Mouse (Mus musculus): ENCODE results near the gene Sertad2.
A peak's percentile ranks its signal among the peaks of the same experiment; 100 is the strongest.

Gene Sertad2

DNA sequence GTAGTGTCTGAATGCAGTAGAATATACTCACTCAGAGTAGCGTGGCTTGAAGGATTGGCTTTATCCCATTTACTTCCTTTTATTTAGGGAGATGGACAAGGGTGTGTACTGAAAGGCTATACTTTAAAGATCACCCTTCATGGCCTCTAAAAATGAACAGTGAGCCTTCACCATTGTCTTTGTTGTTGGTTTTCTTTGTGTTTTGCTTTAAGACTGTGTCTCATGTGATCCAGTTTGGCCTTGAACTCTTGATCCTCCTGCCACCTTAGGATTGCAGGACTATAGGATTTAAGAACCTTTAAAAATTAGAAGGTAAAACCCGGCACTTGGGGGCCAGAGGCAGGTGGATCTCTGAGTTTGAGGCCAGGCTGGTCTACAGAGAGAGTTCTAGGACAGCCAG is 6.4 kb downstream of the Sertad2 start:
- no peak for DNase-seq

DNA sequence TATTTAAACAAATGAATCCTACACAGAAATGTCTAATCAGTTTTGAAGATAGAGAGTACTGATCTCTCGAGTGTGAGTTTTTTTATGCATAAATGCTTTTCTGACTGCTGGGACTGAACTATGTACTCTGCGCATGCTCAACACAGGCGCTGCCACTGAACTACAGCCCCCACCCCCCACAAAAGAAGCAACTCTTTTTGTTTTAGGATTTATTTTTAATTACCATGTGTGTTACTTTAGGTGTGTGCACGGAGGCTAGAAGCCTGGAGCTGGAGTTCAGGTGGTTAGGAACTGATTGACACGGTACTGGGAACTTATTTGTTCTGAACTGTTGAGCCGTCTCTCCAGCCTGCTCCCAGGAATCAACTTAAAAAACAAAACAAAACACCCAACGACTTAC is 7.1 kb downstream of the Sertad2 start:
- DNase-seq = no peak

DNA sequence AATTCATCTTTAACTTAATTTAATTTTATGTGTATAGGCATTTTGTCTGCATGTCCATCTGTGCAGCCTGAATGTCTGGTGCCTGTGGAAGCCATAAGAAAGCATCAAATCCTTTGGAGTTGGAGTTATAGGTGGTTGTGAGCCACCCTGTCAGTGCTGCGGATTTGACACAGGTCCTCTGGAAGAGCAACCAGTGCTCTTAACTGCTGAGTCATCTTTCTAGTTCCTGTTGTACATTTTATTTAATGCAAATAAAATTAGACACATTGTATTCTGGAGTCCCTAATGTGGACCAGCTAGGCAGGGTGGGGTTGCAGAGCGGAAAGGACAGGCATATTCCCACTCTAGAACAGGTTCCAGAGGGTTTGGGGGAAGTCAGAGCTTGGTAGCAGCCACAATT is 9.0 kb downstream of the Sertad2 start:
- DNase-seq = no peak

DNA sequence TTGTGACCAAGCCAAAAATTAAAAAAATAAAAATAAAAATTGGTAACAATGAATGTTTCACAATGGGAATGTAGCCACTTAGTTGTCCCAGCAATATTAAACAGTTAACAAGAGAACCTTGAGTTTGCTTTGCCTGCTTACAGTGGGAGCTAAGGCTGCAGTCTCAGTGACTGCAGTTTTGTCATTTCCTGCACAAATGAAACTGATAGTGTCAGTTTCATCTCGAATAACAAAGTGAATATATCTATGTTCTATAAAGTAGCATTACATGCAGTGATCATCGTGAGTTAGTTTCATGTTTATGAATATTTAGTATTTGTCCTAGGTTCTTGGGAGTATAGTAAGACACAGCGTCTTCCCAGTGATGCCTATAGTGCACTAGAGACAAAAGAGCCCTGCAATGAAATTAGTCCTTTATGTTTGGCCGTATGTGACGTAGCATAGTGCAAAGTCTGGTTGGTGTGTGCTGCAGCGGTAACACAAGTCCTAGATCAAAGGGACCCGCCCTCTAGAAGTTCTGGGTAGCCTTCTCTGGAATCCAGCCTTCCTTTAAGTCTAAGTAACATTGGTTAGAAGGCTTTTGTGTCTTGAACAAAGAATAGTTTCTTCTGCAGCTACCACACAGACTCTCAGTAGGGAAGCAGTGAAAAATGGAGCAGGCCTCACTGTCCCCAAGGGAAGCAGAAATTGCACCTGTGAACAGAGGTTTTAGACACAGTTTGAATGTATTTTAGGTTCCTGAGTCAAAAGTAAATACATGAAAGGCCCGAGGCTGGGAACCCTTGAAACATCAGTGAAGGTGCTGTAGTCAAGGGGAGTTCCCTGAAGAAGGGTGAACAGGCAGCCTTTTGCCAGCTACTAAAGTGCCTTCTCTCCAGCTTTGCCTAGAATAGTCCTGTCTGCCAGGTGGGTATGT is 10.0 kb downstream of the Sertad2 start:
- no peak for DNase-seq

DNA sequence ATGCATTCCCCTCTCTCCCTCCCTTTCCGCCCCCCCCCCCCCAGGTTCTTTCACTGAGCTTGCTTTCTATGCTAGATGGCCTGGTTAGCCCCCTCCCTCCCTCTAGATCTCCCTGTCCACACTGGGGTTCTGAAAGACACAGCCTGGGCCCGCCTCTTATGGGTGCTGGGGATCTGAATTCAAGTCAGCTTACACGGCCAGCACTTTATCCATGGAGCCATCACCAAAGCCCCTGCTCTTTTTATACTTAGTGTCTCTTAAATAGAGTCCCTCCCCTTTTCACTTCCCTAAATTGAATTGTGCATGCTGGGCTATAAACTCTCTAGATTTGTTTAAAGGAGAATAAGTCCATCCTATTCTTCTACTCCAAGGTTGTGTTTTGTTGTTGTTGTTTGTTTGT is 12.6 kb downstream of the Sertad2 start:
- no peak for DNase-seq

DNA sequence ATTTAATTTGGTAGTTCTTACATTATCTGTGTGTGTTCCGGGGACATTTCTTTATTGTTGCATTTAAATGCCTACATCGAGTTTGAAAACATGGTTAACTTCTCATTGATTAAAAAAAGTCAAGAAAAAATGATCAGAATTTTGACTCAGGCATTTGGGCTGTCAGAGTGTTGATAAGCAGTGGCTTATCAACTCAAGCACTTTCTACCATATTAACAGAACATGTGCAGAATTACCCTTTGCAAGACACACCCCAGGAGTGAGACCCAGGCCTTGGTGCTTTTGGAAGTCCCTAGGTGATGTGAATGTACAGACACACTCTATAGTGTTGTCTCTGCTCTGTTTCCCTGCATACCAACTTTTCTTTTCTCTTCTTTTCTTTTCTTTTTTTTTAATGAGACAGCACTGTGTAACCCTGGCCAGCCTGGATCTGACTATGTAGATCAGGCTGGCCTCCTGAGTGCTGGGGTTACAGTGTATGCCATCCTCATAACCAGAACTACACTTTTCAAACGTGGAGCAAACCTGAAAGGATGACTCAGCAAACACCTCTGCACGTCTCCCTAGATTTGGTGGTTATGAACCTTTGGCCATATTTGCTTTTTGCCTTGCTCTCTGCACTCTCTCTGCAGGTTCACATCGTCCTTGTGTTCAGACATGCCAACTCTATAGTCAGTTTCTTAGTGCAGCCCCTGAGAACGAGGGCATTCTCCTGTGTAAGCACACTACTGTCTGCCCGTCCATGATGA is 13.3 kb downstream of the Sertad2 start:
- DNase-seq = no peak

DNA sequence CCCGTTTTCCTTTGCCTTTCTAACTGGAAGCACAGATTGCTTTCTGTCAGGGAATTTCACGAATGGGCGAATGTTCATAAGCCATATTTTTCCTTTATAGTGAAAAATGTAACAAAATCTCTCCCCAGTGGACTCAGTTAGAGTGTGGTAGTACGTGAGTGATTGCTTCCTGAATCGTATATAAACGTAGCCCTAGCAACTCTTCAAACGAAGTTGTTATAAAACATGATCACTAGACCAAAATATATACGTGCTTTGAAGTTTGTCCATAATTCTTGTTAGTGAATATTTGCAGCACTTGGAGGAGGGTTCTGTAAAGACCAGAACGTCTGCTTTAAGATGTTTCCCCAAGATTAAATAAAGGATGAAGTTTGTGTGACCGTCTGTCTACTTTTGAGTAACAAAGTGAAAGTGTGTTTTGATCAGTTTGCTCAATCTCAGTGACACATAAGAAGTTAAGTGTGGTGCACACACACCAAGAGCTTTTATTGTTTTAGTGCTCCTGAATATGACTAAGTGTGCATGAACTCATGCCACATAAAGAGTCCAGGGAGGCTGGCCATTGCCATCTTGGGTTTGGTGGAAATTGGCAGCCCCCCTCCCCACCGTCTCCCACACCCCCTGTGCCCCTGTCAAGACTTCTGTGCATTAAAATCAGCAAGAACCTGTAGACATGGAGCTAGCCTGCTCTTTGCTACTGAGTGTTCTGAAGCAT is 16.3 kb downstream of the Sertad2 start:
- DNase-seq = no peak

DNA sequence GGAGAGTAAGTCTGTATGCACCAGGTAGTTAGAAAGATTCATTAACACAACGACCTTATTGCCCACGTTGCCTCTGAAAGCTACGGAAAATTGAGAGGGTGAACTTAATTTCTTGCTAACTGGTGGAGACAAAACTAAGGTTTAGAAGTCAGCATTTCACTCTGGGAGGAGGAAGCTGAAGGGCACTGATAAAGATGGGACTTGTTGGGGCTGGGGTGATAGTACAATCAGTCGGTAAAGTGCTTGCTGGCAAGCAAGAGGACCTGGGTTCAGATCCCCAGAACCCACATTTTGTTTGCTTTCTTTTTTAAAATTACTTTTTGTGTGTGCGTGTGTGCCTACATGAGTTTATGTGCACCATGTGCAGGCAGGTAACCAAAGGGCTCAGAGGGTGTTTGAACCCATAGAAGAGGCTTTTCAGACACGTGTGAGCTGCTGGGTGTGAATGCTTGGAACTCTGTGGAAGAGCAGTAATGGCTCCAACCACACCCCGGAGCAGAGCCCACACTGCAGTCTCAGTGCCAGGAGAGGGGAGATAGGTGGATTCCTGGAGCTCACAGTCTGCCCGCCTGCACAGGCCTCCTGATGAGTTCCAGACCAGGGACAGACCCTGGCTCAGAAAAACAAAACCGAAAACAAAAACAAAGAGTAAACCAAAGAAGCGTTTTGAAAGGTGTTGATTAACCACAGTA is 17.0 kb downstream of the Sertad2 start:
- DNase-seq = no peak

DNA sequence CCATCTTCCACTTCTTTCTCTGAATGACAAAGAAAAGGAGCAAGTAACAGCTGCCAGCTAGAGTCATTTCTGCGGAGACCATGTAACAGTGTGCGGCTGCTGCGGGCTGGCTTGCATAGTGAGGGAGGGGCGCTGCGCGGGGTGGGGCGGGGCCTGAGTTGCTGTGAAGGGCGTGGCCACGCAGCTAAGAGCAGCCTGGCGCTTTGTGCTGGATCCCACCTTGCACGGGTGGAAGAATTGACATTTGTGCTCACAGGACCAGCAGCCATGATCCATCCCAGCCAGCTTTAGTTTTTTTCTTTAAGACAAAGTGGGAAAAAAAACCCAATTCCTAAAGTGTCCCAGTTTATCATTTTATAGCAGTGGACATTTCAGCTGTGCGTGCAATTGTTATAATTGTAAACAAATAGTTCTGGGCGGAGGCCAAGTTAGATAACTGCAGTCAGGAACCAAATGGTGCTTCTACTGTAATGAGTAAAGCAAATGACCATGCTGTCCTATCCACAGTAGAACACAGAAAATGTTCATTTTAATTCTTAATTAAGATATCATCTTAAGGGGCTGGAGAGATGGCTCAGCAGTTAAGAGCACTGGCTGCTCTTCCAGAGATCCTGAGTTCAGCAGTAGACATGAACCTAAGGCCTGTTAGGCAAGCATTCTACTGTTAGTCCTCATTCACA is 18.4 kb downstream of the Sertad2 start:
- peak; percentile 17 for DNase-seq

DNA sequence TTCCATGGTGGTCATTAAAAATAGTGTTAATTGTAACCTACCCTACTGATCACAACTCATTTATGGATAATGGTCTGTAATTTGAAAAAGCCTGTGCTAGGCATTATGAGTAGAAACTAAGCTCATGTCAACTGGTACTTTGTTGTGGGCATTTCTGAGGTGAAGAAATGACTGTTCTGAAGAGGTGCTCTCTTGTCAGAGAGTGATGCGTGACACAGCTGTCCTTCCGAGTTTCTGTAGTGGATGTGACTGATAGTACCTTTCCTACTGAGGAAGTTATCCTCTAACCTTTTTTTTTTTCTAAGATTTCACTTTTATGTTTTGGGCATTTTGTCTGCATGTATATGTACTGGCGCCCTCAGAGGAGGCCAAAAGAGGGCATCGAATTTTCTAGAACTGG is 22.0 kb downstream of the Sertad2 start:
- no peak for DNase-seq

DNA sequence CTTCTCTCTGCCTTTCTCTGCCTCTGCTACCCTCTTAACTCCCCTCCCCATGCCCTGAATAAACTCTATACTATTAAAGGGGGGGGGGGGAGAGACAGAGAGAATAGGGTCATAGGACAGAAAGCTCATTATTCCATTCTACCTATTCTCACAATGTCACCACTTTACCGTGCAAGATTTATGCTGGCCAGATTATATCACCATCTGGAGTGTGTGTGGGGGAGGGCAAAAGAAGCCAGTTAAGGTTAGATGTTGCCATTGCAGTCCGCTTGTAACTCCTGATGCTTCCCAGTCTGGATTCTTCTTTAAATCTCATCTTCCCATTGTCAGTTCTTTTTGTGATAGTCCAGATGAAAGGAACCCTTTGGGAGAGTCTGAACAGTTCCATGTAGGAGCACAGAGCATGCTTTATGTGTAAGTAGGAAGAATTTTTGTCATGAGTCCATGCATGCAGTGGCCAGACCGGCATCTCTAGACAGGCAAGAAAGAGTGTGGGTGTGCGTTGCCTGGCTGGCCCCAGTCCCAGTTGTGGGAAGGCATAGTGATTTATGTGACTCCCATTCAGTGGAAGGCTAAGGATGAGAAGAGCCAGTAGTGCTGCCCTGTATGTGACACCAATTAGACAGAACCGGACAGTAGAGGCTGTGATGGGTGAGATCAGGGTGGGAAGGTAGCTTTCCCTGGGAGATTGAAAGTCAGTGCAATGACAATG is 28.8 kb downstream of the Sertad2 start:
- DNase-seq = peak; percentile 79

DNA sequence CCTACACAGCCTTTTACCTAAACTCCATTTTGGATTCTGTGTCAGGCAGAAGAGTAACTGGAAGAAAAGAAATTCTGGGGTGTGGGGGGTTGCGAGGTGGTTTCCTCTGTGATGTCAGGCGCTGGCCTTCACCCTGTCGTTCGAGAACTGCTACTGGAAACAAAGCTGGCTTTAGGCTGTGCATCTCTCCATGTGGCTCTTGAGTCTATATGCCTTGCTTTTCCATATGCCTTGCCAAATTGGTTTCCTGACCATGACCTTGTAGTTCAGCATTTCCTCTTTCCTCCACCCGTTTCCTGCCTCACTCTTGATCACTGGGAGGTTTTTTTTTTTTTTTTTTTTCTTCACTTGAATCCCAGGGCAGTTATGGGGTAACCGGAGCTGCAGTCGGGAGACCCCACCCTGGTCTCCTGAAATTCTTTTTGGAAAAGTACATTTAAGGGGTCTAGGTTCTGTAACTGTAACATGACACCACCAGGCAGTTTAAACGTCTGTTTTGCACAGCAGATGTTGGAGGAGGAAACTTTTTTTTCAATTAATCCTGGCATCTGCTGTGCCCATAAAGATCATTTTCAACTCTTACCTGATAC is 33.1 kb downstream of the Sertad2 start:
- no peak for DNase-seq

DNA sequence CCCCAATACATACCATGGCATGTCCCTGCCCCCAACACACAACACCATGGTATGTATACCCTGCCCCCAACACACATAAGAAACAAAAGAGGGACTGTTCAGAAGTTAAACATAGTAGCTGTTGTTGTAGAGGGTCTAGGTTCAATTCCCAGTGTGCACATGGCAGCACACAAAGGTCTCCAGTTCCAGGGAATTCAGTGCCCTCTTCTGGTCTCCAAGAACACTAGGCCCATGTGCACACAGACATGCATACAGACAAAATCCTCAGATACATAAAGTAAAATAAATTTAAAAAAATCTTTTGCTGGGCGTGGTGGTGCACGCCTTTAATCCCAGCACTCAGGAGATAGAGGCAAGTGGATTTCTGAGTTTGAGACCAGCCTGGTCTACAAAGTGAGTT is 39.7 kb downstream of the Sertad2 start:
- DNase-seq = no peak

DNA sequence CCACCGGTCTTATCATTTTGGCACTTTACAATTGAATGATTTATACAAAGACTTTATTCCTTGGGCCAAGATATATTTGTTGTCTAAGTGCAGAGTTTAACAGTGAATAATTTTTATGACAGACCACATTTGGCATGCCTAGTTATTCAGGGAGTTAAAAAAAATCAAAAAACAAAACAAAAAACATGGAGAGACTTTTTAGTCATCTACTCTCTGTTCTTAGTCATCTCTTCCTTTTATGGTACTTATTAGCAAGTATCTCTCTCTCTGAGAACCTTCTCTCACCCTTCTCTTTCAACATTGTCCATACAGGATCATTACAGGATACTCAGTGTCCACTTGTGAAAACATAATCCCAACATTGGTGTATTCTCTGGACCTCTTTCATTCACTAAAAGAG is 42.2 kb downstream of the Sertad2 start:
- DNase-seq = no peak

DNA sequence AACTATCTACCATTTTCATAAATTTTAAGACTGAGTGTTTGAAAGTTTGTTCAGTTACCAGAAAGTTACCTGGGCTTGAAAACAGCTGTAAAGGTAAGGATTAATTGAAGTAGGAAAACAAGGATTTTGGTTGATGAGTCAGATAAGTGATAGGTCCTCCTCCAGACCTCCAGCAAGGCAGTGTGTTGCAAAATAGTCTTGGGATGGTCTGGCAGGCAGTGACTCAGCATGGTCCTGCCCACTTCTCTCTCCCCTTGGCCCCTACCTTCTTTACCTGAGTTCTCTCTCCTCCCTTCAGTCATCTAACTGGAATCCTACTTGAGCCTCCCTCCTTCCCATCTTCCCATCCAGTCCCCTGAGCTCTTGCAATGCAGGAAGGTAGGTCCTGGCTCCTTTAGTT is 43.1 kb downstream of the Sertad2 start:
- no peak for DNase-seq

DNA sequence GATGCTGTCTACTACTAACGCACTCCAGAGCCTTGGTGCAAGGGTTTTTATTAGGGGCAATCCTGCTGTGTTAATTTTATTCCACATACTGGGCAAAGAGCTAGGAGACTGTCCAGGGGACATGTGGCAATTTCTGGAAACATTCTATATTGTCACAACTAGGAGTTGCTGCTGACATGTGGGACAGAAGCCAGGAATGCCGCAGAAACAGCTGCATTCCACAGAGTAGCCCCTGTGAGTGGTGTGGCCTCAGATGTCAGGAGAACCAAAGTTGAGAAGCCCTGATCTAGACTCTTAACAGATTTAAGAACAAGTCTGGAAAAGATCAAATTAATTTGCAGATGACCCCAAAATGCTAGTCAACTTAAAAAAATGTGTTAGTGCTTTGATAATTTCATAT is 46.3 kb downstream of the Sertad2 start:
- no peak for DNase-seq

DNA sequence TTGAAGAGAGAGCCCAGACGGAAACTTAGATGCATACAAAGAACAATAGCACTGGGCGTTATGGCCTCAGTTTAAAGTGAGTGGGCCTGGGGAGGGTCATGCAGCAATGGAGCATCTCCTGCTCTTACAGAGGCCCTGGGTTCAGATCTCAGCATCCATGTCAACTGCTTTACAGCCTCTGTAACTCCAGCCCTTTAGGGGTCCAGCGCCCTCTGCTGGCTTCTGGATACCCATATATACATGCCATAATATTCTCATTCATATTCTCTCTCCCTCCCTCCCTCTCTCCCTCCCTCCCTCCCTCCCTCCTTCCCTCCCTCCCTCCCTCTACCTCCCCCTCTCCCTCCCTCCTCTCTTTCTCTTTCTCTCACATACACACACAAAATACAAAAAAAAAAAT is 49.0 kb downstream of the Sertad2 start:
- DNase-seq = no peak

DNA sequence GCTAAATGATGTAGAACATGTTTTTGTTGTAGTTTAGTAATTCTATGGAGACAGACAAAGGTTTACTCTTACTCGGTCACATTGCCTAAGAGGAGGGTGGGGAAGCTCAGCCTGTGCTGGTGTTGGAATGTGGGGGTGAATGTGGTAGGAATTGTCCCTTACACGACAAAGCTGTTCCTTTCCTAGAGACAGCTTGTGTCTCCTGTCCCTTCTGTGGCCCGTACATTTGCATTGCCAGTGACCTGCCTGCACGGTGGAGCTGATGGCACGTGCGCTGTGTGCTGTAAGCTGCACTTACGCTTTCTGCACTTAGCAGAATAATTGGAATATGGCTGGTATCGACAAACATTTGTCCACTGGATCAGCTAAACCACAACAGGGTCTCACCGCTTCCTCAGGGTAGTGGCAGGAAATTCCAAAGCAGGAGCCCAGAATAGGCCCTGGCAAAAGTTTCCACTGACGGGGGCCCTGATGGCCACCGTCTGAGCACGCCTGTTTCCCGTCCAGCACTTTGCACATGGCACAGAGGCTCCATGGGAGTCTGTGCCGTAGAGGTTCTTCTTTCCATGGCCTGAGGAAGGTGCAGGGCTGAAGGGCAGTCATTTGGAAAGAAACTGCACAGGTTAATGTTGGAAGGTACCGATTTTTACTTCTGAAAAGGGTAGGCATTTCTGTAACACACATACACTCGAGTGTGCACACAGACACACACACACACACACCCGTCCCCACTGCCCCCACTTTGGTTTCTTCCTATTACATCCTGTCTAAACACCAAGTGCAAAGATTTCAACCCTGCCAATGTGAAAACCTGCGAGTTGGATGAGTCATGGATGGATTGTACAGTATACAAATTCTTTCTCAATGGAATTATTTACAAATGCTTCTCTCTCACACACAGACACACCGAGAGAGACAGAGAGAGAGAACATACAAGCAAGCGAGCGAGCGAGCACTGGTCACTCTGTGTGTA is 51.5 kb downstream of the Sertad2 start:
- DNase-seq = no peak

DNA sequence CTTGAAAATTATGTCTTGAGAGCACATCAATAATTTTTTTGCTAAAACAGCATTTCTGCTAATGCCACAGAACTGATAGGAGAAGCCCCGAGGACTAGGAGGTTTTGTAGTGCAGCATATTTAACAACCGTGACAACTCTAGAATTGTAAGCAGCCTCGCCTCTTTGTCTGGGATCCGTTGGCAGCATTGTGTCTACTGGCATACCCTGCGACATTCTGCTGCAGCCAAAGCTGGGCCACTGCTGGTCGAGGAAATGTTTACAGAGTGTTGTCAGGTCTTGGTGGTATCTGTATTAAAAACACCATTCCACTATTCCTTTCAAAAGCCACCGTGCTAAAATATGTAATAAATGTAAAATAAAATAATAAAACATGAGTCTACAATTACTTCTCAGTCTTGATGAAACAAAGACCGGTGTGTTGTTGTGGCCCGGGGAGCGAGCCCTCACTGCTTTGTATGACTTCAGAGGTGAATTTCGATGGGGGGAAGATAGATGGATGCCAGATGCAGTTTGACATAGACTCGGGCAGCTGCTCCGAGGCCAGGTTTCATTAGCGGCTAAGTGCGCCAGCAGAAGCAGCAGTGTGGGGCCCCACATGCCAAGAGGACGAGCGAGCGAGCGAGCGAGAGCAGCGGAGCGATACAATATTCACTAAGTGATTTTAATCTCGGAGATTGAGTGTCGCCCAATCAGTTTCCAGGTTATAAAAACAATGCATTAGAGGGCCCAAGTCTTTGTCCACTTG is 60.2 kb downstream of the Sertad2 start:
- DNase-seq = peak; percentile 26

All from right cerebral cortex, adult 18-20 months (tissue).